Mouse (Mus musculus) liver, embryonic 16.5 days (tissue): ENCODE results near the gene Tcp1. TPM values are rescaled to one million over a fixed set of nuclear protein-coding genes. Genes with fewer than 3 reads are reported as not detected.
"Not testable (repeated sequence)": the region's sequence is repeated elsewhere in the genome, so short reads cannot be mapped to it uniquely, and the experiment has no call there.

Experiments used
- ATAC-seq: fragments of 200-750 bp; cut with Nextera tagmentation; 2 replicates; pipeline ENCODE4 v1.8.0; 2017; ENCODE audit warnings: low read depth, mild to moderate bottlenecking, moderate number of reproducible peaks, moderate library complexity
- H3K27ac ChIP-seq: fragments of 300-500 bp; sonication (generic); 2 replicates; pipeline ENCODE4 v1.5.1; 2014; ENCODE audit warnings: mild to moderate bottlenecking, low read length
- H3K27me3 ChIP-seq: fragments of 300-500 bp; sonication (generic); 2 replicates; pipeline ENCODE4 v1.6.1; 2014; ENCODE audit warnings: low read depth, low read length, mixed read lengths; ENCODE audit not compliant: control insufficient read depth, insufficient read depth
- H3K36me3 ChIP-seq: fragments of 300-500 bp; sonication (generic); 2 replicates; pipeline ENCODE4 v1.6.1; 2014; ENCODE audit warnings: mild to moderate bottlenecking; ENCODE audit not compliant: control insufficient read depth, insufficient read depth
- H3K4me1 ChIP-seq: fragments of 300-500 bp; sonication (generic); 2 replicates; pipeline ENCODE4 v1.6.1; 2014; ENCODE audit warnings: low read depth, low read length, mixed read lengths; ENCODE audit not compliant: control insufficient read depth
- H3K4me2 ChIP-seq: fragments of 300-500 bp; sonication (generic); 2 replicates; pipeline ENCODE4 v1.6.1; 2014; ENCODE audit warnings: low read depth, low read length, mixed read lengths
- H3K4me3 ChIP-seq: fragments of 300-500 bp; sonication (generic); 2 replicates; pipeline ENCODE4 v1.5.1; 2014; ENCODE audit warnings: low read depth, mild to moderate bottlenecking, low read length
- H3K9ac ChIP-seq: fragments of 300-500 bp; sonication (generic); 2 replicates; pipeline ENCODE4 v1.6.1; 2014; ENCODE audit warnings: low read depth, low read length
- H3K9me3 ChIP-seq: fragments of 300-500 bp; sonication (generic); replicated peaks from 2 replicates; pipeline ENCODE4 v1.6.1; 2016; ENCODE audit warnings: low read length; ENCODE audit not compliant: control insufficient read depth
- WGBS: fragments of 180-500 bp; shearing (Covaris S2); extraction: QIAGEN DNeasy Blood & Tissue Kit; methylation state at CpG from one replicate; pipeline ENCODE4 v1.1.7; 2014; ENCODE audit not compliant: insufficient replicate concordance; 5-methylcytosine and 5-hydroxymethylcytosine counted together
- polyA plus RNA-seq: library from polyadenylated mRNA; unstranded; fragments of >200 nt; fragmentation: Nextera tagmentation; extraction: Ambion mirVana; gene quantifications from 2 replicates; pipeline ENCODE4 v1.2.1, GENCODE M21; 2015

Tcp1 gene
- polyA plus RNA-seq, 1 experiment from 2014 or later: 172 TPM

DNA sequence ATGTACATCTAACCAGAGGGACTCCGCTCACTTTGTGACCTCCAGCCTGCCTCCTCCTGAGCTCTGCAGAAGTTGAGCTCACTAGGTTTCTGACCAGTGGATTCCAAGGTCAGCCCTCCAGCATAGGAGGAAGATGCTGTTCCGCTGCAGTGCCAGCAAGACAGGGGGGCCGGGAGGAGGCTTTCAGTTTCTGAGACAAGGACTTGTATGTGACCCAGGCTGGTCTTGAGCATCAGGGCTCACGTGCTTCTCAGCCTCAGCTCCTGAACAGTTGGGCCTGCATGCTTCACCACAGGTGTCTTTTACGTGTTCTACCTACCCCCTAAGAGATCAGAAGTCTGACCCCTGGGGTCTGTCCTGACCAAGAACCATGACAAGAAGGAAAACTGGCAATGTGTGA, 16.1 kb downstream of the Tcp1 start:
- H3K9me3 ChIP-seq, ATAC-seq, H3K4me1 ChIP-seq, H3K27me3 ChIP-seq, H3K4me2 ChIP-seq, H3K36me3 ChIP-seq, H3K4me3 ChIP-seq, H3K27ac ChIP-seq, H3K9ac ChIP-seq: not testable (repeated sequence)
- 68% methylated on average over 5 of the region's 5 CpGs for WGBS

- Histone ChIP-seq H3K4me3 (no peak overlapping the region), H3K27me3 (no peaks in the 10 kb centered on the region), H3K4me2 (0 out of 2 replicates have a peak overlapping the region, but pooled peaks have one; percentile 9), H3K36me3 (no peaks in the 10 kb centered on the region), H3K4me1 (peaks cover 6% of the 10 kb centered on the region), H3K9me3 (no peaks in the 10 kb centered on the region), H3K27ac (peak overlapping the region; percentile 46; the same call in 1 of the 2 replicates), H3K9ac (no peak overlapping the region)
- WGBS: 43% methylated on average over 4 of the region's 4 CpGs
- ATAC-seq: peak; percentile 51
These were observed 20.2 kb downstream of the Tcp1 start for GRCm38 (mm10) chr17:12935719-12936118.

GRCm38 (mm10) chr17:12937412-12937970, 22.0 kb downstream of the Tcp1 start:
- no peak overlapping the region for H3K9ac ChIP-seq
- no peak overlapping the region for H3K4me3 ChIP-seq
- no peaks in the 10 kb centered on the region for H3K27me3 ChIP-seq
- H3K4me2 ChIP-seq: no peak overlapping the region
- no peaks in the 10 kb centered on the region for H3K36me3 ChIP-seq
- 52% methylated on average over 2 of the region's 2 CpGs for WGBS
- 0 out of 2 replicates have a peak, but pooled peaks have one; percentile 19 for ATAC-seq
- peaks cover 8% of the 10 kb centered on the region for H3K4me1 ChIP-seq
- H3K9me3 ChIP-seq: no peaks in the 10 kb centered on the region
- H3K27ac ChIP-seq: 0 out of 2 replicates have a peak overlapping the region, but pooled peaks have one; percentile 27

GRCm38 (mm10) chr17:12938077-12938476, 22.6 kb downstream of the Tcp1 start:
- no peak overlapping the region for H3K27ac ChIP-seq
- H3K27me3 ChIP-seq: no peaks in the 10 kb centered on the region
- no peak for ATAC-seq
- no peak overlapping the region for H3K4me2 ChIP-seq
- no peaks in the 10 kb centered on the region for H3K36me3 ChIP-seq
- no peak overlapping the region for H3K4me3 ChIP-seq
- peaks cover 8% of the 10 kb centered on the region for H3K4me1 ChIP-seq
- H3K9me3 ChIP-seq: no peaks in the 10 kb centered on the region
- 52% methylated on average over 2 of the region's 2 CpGs for WGBS
- no peak overlapping the region for H3K9ac ChIP-seq

DNA sequence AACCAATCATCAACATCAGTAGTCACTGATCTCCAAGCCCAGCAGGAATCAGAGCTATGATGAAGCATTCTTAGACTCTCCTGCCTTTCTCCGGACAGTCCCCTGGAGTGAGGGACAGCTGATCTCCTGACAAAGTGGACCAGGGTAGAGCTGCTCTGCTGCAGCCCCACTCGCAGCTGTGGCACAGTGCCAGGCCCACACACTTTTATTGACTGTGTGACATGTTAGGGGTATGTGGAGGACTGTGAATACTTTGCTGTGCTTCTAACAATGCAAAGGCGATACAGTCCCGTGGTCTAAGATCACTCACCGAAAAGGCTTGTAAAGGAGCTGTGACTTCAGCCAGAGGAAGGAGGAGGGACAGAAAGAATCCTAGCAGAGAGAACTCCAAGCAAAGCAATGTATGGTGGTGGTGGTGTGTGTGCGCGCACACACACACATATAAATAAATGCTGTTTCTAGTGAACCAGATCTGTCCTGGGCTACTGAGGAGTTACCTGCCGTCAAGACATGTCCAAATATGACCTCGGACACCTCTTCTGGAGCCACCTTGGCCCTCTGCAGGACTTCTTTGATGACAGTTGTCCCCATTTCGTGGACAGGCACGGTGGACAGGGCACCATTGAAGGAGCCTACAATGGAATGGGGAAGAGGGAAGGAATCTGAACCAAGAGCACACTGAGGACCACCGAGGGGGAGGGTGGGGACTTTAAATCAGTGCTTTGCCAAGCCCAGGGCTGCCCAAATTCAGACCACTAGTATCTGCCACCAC, 24.1 kb downstream of the Tcp1 start:
- H3K27ac ChIP-seq, H3K4me1 ChIP-seq, H3K9me3 ChIP-seq, H3K27me3 ChIP-seq, H3K36me3 ChIP-seq: not testable (repeated sequence)
- peak overlapping the region; percentile 31; the same call in 1 of the 2 replicates for H3K9ac ChIP-seq
- peak overlapping the region; percentile 48 for H3K4me3 ChIP-seq
- peak overlapping the region; percentile 62 for H3K4me2 ChIP-seq
- 39% methylated on average over 2 of the region's 12 CpGs for WGBS
- ATAC-seq: 0 out of 2 replicates have a peak, but pooled peaks have one; percentile 7

DNA sequence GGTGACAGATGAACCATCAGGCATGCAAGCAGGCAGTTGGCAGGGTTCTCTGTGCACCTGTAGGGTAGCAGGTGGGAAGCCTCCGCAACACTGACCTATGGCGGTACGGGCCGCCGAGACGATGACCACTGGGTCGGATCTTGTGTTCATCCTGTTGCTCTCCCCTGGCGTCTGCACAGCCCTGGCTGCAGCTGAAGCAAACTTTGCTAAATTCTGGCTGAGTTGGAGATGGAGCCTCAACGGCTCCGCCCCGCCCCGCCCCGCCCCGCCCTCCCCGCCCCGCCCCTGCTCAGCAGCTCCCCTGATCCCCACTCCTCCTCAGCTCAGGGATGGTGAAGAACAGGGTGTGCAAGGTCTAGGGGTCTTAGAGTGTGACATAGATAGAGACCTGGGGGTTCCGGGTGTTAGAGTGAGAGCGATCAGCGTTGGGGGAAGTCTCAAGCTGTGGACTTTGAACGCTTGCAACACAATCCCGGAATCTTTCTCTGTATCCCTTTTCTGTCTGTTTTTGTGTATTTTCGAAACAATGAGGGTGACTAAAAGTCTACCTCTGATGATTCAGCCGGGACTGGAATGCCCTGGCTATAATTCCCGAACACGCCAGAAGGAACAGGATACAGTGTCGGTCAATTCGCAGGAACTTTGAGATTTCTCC, 24.8 kb downstream of the Tcp1 start, which contains the start of gene Acat3:
Gene Acat3 (minus strand): TSS at position 450 of the 655 bp plus-strand sequence.
- no peaks in the 10 kb centered on the region for H3K36me3 ChIP-seq
- no peaks in the 10 kb centered on the region for H3K27me3 ChIP-seq
- H3K9ac ChIP-seq: peak within 1 kb of the TSS; percentile 31; the same call in 1 of the 2 replicates
- ATAC-seq: peak; percentile 76
- H3K9me3 ChIP-seq: no peaks in the 10 kb centered on the region
- peak within 1 kb of the TSS; percentile 50 for H3K27ac ChIP-seq
- peak within 1 kb of the TSS; percentile 48 for H3K4me3 ChIP-seq
- WGBS: 9% methylated on average over 27 of the region's 27 CpGs
- H3K4me1 ChIP-seq: peaks cover 8% of the 10 kb centered on the region
- H3K4me2 ChIP-seq: peak within 1 kb of the TSS; percentile 62

- Histone ChIP-seq H3K4me3 (no peak overlapping the region), H3K4me2 (no peak overlapping the region), H3K36me3 (peaks cover 3% of the 10 kb centered on the region), H3K9ac (no peak overlapping the region), H3K9me3 (no peaks in the 10 kb centered on the region), H3K27ac (no peak overlapping the region), H3K4me1 (peaks cover 8% of the 10 kb centered on the region), H3K27me3 (no peaks in the 10 kb centered on the region)
- ATAC-seq: no peak
- WGBS: 63% methylated on average over 8 of the region's 8 CpGs
These were observed 26.2 kb downstream of the Tcp1 start for GRCm38 (mm10) chr17:12941543-12942260.

DNA sequence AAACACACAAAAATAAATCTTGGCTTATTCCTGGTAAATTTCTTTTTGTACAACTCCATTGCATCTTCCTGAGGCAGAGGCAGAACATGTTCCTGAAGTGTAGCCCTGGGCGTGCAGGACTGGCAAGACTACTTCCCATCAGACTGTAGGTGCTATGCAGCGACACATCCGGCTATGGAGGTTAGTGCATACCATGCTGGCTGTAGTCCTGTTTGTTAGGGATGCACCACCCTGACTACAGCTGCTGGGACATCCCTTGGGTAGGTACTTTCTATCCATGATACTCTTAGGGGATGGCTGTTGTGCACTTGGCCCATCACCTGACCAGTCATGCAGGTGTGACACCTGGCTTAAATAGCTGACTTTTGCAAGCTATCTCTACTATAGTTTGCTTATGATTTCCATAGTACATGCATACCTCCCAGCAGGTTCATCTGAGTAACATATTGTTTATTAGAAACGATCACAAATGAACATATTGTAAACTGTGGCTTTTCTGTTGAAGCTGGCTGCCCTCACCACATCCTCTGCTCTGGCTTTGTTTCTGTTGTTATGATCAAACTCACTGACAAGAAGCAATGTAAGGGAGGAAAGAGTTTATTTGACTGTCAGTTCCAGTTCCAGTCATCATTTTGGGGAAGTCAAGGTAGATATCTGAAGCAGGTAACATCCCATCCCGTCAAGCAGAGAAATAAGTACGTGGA, 27.1 kb downstream of the Tcp1 start:
- no peaks in the 10 kb centered on the region for H3K27me3 ChIP-seq
- H3K9me3 ChIP-seq: no peaks in the 10 kb centered on the region
- peaks cover 8% of the 10 kb centered on the region for H3K4me1 ChIP-seq
- H3K36me3 ChIP-seq: peaks cover 4% of the 10 kb centered on the region
- H3K9ac ChIP-seq: no peak overlapping the region
- H3K4me2 ChIP-seq: no peak overlapping the region
- H3K4me3 ChIP-seq: no peak overlapping the region
- no peak for ATAC-seq
- WGBS: 76% methylated on average over 6 of the region's 6 CpGs
- H3K27ac ChIP-seq: no peak overlapping the region
